Mouse (Mus musculus): Measurements from ENCODE around the gene Ypel5.
A peak's percentile ranks its signal among the peaks of the same experiment; 100 is the strongest.

GRCm38 (mm10) chr17:72837140-72837712 lies 973 bp downstream of the Ypel5 start:
- TF ChIP-seq CTCF (IDR thresholded peaks at IDR 0.05; ENCODE audit: control insufficient read depth, insufficient read depth, low read length) (no peak), POLR2A (IDR thresholded peaks at IDR 0.05; ENCODE audit: borderline replicate concordance, control insufficient read depth, low read depth, low read length) (peak; percentile 78; the same call in 1 of the 2 replicates)

All from bone marrow, adult 2 months (tissue).